Mouse (Mus musculus): ENCODE measurements around the gene Gm14326. TPM values are rescaled to one million over a fixed set of nuclear protein-coding genes. Genes with fewer than 3 reads are reported as not detected.
"Not testable (repeated sequence)": the region's sequence is repeated elsewhere in the genome, so short reads cannot be mapped to it uniquely, and the experiment has no call there.

Gene Gm14326
- polyA plus RNA-seq (2016; fragmentation: Nextera tagmentation; extraction: Ambion mirVana) = 10.7 and 11.1 TPM in 2 replicates

- not testable (repeated sequence) for ATAC-seq (ENCODE audit: low FRiP score, low read depth); H3K36me3 ChIP-seq; H3K27me3 ChIP-seq (replicated peaks); H3K4me1 ChIP-seq; H3K9me3 ChIP-seq; H3K27ac ChIP-seq
- Histone ChIP-seq H3K4me3 (peak within 1 kb of the TSS; percentile 46), H3K4me2 (replicated peaks) (peak within 1 kb of the TSS; percentile 54), H3K9ac (0 out of 2 replicates have a peak within 1 kb of the TSS, but pooled peaks have one; percentile 42)
- WGBS = 1% methylated on average over 4 of the region's 7 CpGs
Measured at GRCm38 (mm10) chr2:177957145-177957544, at the start of gene Gm14326. Gene Gm14326 (minus strand): TSS chr2:177957297.

GRCm38 (mm10) chr2:177974814-177975213 is 17.7 kb upstream of the Gm14326 start:
- not testable (repeated sequence) for H3K4me2 ChIP-seq (replicated peaks); H3K9ac ChIP-seq; H3K27ac ChIP-seq; H3K4me3 ChIP-seq; ATAC-seq (ENCODE audit: low FRiP score, low read depth); H3K4me1 ChIP-seq; H3K9me3 ChIP-seq; H3K27me3 ChIP-seq (replicated peaks); H3K36me3 ChIP-seq
- WGBS = 80% methylated on average over 7 of the region's 7 CpGs

GRCm38 (mm10) chr2:177956734-177957133 is 363 bp downstream of the Gm14326 start:
- Histone ChIP-seq H3K9ac (0 out of 2 replicates have a peak overlapping the region, but pooled peaks have one; percentile 42), H3K4me3 (peak overlapping the region; percentile 46), H3K4me2 (replicated peaks) (peak overlapping the region; percentile 54)
- H3K9me3 ChIP-seq; H3K4me1 ChIP-seq; H3K27me3 ChIP-seq (replicated peaks); ATAC-seq (ENCODE audit: low FRiP score, low read depth); H3K27ac ChIP-seq; H3K36me3 ChIP-seq: not testable (repeated sequence)
- 1% methylated on average over 18 of the region's 18 CpGs for WGBS

- ATAC-seq (ENCODE audit: low FRiP score, low read depth); H3K9me3 ChIP-seq; H3K4me3 ChIP-seq; H3K4me2 ChIP-seq (replicated peaks); H3K36me3 ChIP-seq; H3K27me3 ChIP-seq (replicated peaks); H3K9ac ChIP-seq; H3K27ac ChIP-seq; H3K4me1 ChIP-seq: not testable (repeated sequence)
- 59% methylated on average over 3 of the region's 5 CpGs for WGBS
Measured at GRCm38 (mm10) chr2:177925563-177926103, 31.5 kb downstream of the Gm14326 start, which contains the start of gene Zfp972. Gene Zfp972 (minus strand): TSS chr2:177925613.

- H3K36me3 ChIP-seq; H3K9ac ChIP-seq; ATAC-seq (ENCODE audit: low FRiP score, low read depth); H3K27me3 ChIP-seq (replicated peaks); H3K4me1 ChIP-seq; H3K9me3 ChIP-seq; H3K4me3 ChIP-seq; H3K27ac ChIP-seq; H3K4me2 ChIP-seq (replicated peaks): not testable (repeated sequence)
- WGBS = 100% methylated on average over 2 of the region's 12 CpGs
Measured at GRCm38 (mm10) chr2:177903276-177903675, 53.8 kb downstream of the Gm14326 start.

GRCm38 (mm10) chr2:177898171-177898570 is 58.9 kb downstream of the Gm14326 start:
- 85% methylated on average over 2 of the region's 3 CpGs for WGBS
- H3K27me3 ChIP-seq (replicated peaks); H3K4me3 ChIP-seq; H3K9ac ChIP-seq; H3K4me2 ChIP-seq (replicated peaks); H3K36me3 ChIP-seq; H3K9me3 ChIP-seq; ATAC-seq (ENCODE audit: low FRiP score, low read depth); H3K4me1 ChIP-seq; H3K27ac ChIP-seq: not testable (repeated sequence)

GRCm38 (mm10) chr2:177897046-177897578 is 60.0 kb downstream of the Gm14326 start, which contains the start of gene Gm14327:
Gene Gm14327 (plus strand): TSS chr2:177897096.
- not testable (repeated sequence) for H3K27me3 ChIP-seq (replicated peaks); H3K27ac ChIP-seq; H3K4me3 ChIP-seq; H3K9me3 ChIP-seq; H3K36me3 ChIP-seq; H3K9ac ChIP-seq; H3K4me2 ChIP-seq (replicated peaks); ATAC-seq (ENCODE audit: low FRiP score, low read depth); H3K4me1 ChIP-seq
- 49% methylated on average over 12 of the region's 13 CpGs for WGBS

GRCm38 (mm10) chr2:177887743-177888142 is 69.4 kb downstream of the Gm14326 start:
- H3K9me3 ChIP-seq; ATAC-seq (ENCODE audit: low FRiP score, low read depth); H3K4me1 ChIP-seq; H3K36me3 ChIP-seq; H3K9ac ChIP-seq; H3K4me3 ChIP-seq; H3K4me2 ChIP-seq (replicated peaks); H3K27ac ChIP-seq; H3K27me3 ChIP-seq (replicated peaks): not testable (repeated sequence)
- 93% methylated on average over 14 of the region's 14 CpGs for WGBS

Other genes starting within 250 kb of the Gm14326 start
- 3.2 and 3.6 TPM in 2 replicates for gene Gm14322, start 198.0 kb downstream of the Gm14326 start, polyA plus RNA-seq (2016; fragmentation: Nextera tagmentation; extraction: Ambion mirVana)
- gene Gm14325, start 117.0 kb downstream of the Gm14326 start, polyA plus RNA-seq (2016; fragmentation: Nextera tagmentation; extraction: Ambion mirVana) = 26.3 and 27.5 TPM in 2 replicates
- 1.3 and 2.1 TPM in 2 replicates for gene Gm14327, start 60.2 kb downstream of the Gm14326 start, polyA plus RNA-seq (2016; fragmentation: Nextera tagmentation; extraction: Ambion mirVana)
- 0.64 TPM in 1 of 2 replicates, not detected in the other for gene Zfp972, start 31.7 kb downstream of the Gm14326 start, polyA plus RNA-seq (2016; fragmentation: Nextera tagmentation; extraction: Ambion mirVana)
- gene Zfp971, start 66.0 kb upstream of the Gm14326 start, polyA plus RNA-seq (2016; fragmentation: Nextera tagmentation; extraction: Ambion mirVana) = 8.5 and 8.9 TPM in 2 replicates
- 10.1 and 12.9 TPM in 2 replicates for gene Zfp931, start 121.2 kb upstream of the Gm14326 start, polyA plus RNA-seq (2016; fragmentation: Nextera tagmentation; extraction: Ambion mirVana)
- 19.5 and 21.7 TPM in 2 replicates for gene Phactr3, start 161.7 kb upstream of the Gm14326 start, polyA plus RNA-seq (2016; fragmentation: Nextera tagmentation; extraction: Ambion mirVana)